Mouse (Mus musculus) spleen, adult 18-20 months (tissue): Measurements from ENCODE around the gene Fndc9.
A peak's percentile ranks its signal among the peaks of the same experiment; 100 is the strongest.

ENCODE experiments used
- DNase-seq, 2 experiments: peaks; one replicate each; pipeline ENCODE4 v3.0.0; 2022; ENCODE audit warnings: mixed read lengths in 2 of 2

Fndc9 gene

DNA sequence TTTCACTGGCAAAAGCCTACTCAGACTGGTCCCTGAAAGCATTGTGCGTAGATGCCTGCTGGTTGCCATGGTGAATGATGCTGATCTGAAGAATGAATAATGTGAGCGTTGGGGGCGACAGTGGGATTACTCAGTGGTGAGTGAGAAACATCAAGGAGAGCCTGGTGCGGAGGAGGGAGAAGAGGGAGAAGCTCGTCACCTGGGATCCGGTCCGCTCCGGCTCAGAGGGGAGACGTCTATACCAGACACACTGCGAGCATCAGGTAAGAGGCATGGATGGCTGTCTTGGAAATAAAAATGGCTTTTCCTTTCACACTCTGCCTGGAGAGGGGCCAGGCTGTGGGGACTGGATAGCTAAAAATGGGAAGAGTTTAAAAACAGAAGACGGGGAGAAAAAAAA, at the start of gene Fndc9:
Gene Fndc9, plus strand, starts transcription at position 198 of the 400 bp plus-strand sequence.
- no peak for DNase-seq

DNA sequence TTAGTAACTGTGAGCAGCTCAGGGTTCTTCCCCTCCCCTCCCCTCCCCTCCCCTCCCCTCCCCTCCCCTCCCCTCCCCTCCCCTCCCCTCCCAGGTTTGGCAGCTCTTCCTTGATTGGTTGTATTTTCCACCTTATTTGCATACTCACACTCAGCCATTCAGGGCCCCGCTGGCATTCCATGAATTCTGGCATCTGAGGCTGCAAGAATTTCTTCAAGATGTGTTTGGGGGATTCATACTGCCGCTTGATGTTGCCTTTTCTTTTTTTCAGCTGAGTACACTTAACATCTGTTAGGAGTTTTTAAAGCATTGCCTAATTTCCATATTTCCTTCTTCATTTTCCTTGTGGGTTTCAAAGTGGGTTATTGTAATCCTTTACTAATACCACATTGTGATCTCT, 47.0 kb upstream of the Fndc9 start:
- DNase-seq: no peak

DNA sequence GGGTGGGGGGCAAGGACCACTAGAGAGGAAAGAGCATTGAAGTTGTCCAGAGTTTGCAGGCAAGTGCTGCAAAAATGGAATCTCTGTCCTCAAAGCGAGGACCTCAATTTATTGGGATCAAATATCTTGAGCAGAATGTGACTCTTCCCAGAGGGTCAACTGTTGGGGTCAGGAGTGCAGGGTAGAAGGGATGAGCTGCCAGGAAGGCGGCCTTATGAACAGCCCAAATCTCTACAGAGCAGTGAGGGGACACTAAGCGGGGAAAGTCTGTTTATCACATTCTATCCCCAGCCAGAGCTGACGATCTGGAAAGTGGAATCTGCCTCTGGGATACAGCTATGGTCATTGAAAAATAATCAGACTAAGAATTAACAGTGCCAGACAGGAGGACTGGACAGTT, 41.2 kb upstream of the Fndc9 start:
- no peak for DNase-seq

DNA sequence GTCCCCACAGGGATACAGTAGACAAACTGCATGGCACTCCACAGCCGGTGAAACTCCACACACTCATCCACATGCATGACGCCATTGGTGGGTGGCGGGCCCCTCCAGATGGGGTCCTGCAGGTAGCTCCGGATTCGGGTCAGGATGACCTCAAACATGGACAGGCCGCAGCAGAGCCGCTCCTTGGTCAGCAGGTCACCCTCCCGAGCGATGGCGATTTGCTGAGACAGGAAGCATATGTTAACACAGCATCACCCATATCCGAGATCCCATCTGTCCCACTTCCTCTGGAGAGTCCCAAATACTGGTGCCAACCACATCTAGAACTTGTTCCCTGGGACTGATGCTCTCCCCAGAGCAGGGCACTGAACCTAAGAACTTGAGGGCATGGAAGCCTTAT, 34.7 kb upstream of the Fndc9 start:
- DNase-seq: no peak

DNA sequence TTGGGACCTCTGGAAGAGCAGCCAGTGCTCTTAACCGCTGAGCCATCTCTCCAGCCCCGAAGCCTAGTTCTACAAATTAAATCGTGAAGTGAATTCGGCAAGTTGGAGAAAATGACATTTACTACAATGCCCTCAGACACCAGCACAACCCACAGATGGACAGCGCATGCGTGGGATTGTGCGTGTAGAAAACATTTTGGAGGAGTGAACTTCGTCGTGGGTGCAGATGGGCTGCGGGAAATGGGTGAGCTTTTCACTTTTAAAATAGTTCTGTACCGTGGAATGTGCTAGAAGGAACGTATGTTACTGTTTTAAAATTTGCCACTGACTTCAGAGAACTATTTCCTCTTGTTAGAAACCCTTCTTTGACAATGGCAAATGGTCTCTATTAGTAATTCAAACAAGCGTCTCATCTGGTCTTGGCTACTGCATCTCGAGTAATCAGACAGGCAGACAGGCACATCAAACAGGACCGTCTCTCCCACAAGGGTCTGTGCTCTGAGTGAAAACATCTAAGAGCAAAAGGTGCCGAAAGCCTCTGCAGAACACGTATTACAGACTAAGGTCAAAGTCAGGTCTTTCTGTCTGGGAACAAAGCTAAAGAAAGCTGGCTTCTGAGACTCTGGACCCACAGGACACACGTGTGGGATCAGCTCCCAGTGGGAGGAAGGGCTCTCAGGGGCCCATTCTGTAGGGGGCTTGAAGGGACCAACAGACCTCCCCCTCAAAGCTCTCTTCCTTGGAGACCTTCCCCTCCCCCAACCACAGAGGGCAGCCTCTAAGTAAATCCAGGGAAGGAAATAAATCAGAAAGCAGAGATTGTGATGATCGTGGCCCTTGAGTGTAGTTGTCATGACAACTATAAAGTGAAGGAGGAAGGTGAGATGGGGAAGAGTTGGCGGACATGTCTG, 33.4 kb upstream of the Fndc9 start:
- no peak for DNase-seq

DNA sequence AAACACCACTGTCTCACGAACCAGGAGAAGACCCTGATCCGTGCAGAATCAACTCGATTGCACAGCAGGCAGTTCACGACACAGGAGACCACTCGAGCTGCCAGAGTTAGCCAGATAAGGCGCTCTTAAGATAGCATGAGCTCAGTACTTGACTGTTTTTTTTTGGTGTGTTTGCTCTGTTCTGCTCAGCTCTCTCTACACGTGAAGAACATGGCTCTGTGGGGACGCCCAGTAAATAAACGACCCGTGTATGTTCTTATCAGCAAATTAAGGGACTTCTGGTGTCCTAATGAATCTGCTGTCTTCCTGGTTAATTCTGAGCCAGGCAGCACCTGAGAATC, 32.8 kb upstream of the Fndc9 start:
- DNase-seq: no peak

DNA sequence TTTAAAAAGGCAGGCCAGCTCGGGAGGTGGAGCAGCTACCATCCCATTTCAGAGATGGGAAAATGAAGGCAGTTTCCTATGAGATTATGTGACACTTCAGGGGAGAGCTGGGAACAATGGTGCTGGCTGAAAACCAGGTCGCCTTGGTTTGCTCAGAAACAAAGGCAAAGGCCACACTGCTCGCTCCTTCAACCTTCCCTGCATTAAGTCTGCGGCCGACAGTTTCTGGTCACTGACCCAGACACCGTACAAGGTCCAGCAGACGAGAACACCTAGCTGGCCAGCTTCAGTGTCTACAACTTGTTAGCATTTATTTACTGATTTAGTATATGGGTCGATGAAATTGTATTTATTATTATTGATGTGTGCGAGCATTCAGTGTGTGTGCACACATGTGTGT, 30.5 kb upstream of the Fndc9 start:
- DNase-seq: no peak

DNA sequence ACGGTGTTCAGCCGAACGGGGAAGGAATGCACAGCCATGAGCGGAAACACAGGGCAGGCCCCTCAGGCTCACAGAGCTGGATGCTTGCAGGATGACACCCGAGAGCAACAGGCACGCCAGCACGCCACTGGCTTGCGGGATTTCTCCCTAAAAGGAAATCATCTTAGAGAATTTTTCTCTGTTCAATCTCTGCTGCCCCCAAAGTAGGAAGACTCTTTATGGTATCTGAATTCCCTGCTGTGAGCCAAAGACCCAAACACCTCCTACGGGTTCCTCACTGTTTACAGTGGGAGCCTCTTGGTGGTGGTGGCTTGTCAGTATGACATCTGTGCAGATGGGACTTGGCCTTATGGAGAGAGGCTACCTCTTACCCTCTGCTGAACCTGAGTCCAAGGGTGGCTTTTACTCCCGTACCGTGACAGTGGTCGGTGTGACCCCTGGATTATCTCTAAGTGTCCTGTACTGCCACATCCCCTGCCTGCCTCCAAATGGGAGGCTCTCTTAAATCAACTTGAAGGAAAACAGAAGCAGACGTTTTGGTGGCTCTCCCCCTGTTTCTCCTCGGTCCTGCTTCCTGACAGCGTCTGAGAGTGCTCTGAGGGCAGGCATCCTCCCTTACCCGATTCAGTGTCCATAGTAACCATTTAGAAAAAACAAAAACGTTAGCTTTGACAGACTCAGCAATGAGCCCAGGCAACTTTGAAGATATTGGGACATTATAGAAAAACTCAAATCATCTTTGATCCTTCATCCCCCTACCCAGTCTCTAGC, 29.5 kb upstream of the Fndc9 start:
- no peak for DNase-seq

DNA sequence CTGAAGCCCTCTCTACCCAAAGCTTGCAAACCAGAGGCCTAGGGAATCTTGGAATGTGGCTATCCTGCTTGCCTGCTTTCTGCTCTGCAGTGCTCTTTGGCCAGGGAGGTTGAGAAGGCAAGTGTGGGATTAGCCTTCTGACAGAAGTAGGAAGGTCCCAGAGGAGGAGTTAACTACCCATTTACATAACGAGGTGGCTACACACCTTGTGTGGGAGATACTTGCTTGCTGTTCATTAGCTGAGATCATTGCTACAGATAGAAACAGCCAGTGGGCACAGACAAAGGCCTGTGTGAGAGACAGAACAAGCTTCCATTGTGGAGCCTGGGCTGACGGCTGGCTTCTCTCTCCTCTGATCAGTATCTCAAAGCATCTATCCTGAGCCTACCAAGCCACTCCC, 25.4 kb upstream of the Fndc9 start:
- no peak for DNase-seq

DNA sequence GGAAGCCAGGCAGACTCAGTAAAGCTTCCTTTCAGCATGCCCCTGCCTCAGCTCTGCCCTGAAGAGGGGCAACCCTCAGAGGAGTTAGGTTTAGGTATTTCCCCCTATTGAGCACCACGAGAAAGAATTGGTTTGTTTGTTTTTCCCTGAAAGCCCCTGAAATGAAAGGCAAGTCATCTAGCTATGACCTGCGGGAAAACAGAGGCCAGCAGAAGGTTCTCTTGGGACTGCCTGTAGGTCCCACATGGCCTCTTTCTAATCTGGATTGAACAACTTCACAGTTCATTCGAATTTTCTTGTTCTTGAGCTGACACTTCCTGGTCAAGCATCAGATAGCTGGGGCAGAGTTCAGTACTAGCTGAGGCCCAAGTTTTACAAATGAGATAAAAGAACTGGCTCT, 23.5 kb upstream of the Fndc9 start:
- DNase-seq: no peak

DNA sequence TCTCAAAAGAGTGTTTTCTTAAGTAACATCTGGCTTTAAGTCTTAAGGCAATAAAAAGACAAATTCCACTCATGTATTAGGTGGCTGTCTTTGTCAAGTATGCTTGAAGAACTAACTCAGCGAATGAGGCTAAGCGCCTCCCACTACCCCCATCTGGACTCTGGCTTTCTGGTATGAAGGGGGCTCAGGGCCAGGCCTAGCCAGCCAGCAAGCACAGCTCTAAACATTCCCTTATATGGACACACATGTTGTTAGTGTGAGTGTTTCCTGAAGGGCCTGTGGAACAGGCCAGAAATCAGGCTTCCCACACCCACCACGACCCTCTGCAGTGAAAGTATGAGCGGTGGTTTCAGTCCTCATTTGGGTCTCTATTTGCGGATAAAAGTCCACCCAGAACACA, 21.5 kb upstream of the Fndc9 start:
- DNase-seq: no peak

DNA sequence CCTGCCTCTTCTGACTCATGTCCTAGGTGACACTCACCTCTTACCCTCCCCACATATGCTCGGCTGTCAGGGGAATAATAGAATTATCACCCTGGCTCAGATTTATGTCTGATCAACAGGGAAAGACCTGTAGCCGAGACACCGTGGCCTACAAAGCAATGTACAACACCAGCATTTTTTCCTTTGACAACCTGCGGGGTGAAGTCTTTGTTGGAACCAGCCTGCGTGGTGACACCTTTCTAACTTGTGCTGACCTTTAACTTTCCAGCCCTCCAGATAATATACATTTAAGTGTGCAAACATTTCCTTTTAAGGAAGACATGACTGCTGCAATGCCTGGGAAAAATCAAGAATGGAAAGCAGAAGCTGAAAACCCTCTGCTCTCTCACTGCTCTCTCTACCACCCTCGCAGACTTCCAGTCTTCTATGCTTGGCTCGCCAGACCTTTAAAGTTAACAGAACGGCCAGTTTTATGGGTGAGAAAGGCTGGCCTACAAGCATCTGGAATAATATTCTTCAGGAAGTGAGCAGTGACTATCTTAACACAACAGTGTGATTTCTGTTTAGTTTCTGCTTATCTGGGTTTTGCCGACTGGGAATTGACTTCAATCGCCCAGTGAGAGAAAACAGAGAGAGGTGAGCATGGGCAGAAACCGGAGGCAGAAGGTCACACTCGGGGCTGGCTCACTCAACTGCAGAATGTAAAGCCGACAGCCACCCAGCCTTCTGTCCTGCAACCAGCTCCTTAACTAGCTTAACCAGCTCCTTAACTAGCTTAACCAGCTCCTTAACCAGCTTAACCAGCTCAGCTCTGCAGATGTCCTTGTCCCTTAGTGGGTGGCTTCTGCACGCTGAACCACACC, 20.7 kb upstream of the Fndc9 start:
- DNase-seq: no peak

DNA sequence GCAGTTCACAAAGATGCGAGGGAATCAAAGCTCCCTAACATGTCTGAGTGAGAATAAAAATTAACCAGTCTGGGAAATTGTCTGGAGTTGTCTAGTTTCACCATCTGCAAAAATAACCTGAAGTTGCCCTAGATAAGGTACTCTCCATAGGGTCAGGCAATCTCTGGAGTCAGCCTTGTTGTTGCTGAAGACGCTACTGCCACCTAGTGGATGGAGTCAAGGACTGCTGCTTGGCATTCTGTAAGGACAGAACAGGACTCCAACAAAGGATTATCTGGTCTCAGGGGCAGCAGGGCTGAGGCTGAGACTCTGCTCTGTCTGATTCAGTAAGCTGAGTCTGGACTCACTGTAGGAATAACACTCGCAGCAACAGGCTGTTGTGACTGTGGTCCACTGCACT, 20.0 kb upstream of the Fndc9 start:
- peak in 1 of 2 experiments; percentile 26 for DNase-seq

DNA sequence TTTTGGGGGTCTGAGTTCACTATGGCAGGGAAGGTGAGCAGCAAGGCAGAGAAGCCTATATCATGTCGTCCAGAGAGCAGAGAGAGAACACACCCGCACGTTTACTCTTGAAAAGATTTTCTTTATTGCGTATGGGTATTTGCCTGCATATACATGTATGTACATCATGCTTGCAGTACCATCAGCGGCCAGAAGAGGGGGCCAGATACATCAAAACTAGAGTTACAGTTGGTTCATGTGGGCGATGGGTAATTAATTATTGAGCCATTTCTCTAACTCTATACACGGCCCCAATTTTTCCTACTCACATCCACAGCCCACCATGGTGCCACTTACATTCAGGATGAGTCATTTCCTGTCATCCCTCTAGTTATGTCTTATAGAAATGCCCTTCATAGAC, 18.7 kb upstream of the Fndc9 start:
- DNase-seq: peak in 1 of 2 experiments; percentile 42

DNA sequence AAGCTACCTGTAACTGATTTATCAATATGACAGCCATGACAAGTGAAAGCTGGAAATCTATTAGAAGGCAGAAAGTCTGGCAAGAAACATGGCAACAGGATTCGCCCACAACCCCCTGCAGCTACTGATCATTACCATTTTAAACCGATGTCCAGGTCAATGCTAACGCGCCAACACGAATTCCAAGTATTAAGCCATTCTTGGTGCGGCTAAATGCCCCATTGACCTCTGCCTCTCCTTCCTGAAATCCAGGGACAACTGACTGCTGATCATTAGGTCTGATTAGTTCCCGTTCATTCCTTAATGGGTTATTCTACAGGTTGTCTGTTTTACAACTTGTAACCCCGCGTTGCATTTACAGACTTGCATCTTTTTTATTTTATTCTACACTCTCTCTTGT, 17.6 kb upstream of the Fndc9 start:
- DNase-seq: no peak

DNA sequence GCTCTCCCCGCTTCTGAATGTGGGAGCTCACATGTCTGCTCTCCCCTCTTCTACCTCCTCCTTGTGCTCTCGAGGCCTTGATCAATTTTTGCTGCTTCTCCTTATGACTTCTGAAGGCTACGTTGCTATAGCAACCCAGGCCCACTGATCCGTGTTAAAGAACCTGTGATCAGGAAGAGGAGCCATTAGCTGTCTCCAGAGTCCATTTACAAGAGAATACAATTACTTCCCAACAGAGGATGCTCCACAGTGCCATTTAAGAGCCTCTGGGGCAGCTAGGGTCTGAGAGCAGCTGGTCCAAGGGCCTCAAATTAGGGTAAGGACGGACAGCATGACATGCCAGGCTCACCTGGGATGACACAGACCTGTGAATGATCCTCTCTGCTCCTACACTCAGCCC, 16.7 kb upstream of the Fndc9 start:
- DNase-seq: no peak

DNA sequence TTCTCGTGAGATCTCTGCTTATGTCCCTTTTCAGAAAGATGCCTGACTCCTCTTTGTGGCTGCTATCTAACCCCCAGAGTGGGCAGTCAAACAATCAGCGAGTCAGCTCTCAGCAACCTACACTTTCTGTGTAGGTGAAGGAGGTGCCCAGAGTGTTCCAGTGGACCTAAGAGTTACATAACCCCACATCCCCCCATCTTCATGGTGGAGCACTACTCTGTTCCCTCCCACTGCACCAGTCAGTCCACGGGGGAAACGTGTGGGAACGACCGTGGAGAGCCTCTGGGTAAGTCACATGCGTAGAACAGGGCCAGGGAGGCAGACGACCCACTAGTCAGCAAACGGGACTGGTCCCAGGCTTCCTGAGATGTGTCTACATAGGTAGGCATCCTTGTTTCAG, 16.0 kb upstream of the Fndc9 start:
- DNase-seq: no peak

DNA sequence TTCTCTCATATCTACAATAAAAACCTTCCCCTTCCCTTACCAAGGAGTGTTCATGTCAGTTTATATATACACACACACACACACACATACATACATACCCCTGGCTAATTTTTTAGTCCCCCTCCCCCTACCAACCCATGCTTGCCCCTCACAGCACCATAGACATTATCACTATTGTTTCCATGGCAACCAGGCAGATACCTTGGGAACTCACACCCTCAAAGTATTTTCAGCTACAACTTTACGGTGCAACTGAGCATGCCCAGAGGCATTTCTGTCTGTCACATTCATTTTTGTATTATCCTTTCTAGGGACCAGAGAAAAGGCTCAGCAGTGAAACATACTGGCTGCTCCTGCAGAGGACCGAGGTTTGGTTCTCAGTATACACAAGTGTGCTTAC, 15.1 kb upstream of the Fndc9 start:
- no peak for DNase-seq

DNA sequence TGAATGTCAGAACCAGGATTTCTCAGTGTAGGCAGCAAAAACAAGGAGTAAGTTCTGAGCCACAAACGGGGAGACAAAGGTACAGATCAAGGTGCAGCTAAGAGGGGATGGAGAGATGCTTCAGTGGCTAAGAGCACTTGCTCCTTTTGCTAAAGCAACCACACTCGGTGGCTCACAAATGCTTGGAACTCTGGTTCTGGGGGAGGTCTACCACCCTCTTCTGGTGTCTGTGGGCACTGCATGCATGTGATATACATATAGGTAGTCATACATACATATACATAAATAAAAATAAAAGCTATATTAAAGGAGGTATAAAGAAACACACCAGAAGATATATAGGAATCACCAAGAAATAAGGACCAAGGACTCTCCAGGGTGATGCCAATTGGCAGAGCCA, 11.8 kb upstream of the Fndc9 start:
- no peak for DNase-seq

DNA sequence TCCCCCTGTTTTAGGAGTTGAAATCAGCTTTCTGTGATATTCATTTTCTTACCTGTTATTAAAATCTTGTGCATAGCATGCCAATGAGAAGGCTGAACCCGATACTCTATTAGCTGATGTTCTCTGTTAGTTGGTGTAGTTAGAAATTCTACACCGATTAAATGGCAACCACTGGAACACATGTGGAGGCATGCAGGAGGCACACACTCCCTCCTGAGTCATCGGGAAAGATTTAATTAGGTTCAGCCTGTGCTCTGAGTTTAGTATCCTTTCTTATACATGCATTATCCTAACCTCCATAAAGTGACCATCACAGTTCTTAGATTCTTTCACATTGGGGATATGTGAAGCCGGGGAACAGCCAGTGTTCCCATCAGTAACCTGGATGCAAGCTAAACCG, 10.0 kb upstream of the Fndc9 start:
- no peak for DNase-seq

DNA sequence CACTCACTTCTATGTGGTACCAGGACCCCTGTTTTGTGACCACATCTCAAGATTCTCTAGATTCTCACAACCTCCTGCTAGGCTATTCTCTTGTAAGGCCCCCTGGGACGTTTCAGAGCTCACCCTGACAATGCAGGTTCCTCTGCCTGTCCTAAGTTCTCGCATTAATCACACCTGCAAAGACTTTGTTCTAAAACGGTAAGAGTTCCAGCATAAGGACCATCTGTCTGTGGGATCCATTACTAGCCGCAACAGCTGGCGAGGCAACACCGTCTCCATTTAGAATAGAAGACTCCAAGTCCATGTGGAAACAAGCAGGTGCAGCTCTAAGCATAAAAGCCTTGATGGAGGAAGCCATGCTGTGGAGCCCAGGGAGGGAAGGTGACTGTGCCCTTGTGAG, 5.1 kb upstream of the Fndc9 start:
- DNase-seq: no peak

DNA sequence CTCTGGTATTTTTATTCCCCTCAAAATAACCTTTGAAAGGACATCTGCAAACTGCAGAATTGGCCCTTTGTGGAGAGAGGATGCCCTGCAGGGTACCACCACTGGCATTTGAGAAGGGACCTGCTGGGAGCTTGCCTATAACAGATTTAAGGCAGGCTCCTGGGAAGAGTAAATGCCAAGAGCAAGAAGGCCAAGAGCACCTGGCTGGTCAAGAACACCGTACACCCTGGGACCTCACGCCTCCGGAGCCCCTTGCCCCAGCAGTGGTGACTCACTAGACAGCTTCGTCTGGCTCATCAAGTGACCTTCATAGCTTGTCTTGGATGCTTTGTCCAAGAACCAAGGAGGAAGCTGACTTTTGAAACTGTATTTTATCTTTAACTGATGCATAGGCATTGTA, 2.5 kb upstream of the Fndc9 start:
- no peak for DNase-seq

DNA sequence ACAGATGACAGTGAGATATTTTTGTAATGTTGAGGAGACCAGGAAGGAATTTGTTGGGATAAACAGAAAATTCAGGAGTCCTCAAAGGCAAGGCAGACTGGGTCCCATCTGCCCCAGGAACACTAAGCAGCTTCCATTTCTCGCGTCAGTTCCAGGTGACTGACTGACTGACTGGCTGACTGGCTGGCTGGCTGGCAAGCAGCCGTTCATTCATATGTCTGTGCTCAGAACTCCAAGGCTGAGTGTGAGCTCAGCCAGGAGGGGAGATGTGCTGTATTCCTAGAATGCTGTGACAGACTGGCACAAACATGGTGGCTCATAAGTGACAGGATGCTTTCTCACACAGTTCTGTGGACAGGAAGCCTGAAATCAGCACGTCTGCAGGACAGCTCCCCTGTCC, 1.4 kb upstream of the Fndc9 start:
- no peak for DNase-seq
